Mouse (Mus musculus) liver, adult 2 months (tissue): ENCODE measurements at regions not wholly inside any gene's neighbourhood (a gene's known extent, or its start where the extent isn't known, plus 50 kb on each side); places are given as distances from the start of the nearest gene placed in this dataset.

Source experiments
- CTCF ChIP-seq: fragments of 200-500 bp; IDR thresholded peaks from 2 replicates; pipeline ENCODE4 v1.5.1; 2011; ENCODE audit warnings: low read depth, low read length, control low read depth
- POLR2A ChIP-seq: fragments of 200-500 bp; IDR thresholded peaks from 2 replicates; pipeline ENCODE4 v1.6.1; 2011; ENCODE audit warnings: low read length, control low read depth; ENCODE audit not compliant: insufficient read depth; ENCODE audit errors: extremely low read depth

DNA sequence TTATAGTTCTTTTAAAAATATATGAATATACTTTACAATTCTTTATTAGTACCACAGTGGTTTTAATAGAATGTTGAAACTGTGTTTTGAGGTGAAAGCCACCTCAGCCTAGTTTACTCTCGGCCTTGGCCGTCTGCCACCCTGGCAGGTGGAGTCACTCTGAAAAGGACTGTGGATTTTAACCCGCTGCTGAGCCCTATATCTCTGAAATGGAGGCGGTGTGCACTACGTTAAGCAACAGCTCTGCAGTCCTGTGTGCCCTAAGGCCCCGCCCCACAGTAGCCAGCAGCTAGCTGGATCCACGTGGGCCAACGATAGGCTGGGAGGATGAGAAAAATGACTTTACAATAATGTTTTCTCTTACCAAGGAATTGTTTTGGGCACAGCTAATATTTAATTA is 64.2 kb upstream of the Dusp21 start:
- TF ChIP-seq POLR2A (no peak), CTCF (no peak)
